Mouse (Mus musculus) myocyte (in vitro differentiated cells): ENCODE measurements around the gene Fabp7.

Source experiments
- CEBPB ChIP-seq: IDR thresholded peaks from 2 replicates; pipeline ENCODE4 v1.6.1; 2011; ENCODE audit warnings: mild to moderate bottlenecking, moderate library complexity; ENCODE audit not compliant: poor library complexity, insufficient read depth, severe bottlenecking
- MAX ChIP-seq: IDR thresholded peaks from one replicate; pipeline ENCODE4 v1.6.1; 2011; ENCODE audit warnings: low read depth, mild to moderate bottlenecking, control low read depth
- MYOD1 ChIP-seq, 3 experiments: IDR thresholded peaks; one replicate each; pipeline ENCODE4 v1.6.1; 2011; ENCODE audit warnings: control low read depth in 2 of 3, low read depth in 2 of 3, mild to moderate bottlenecking in 2 of 3, moderate library complexity in 1 of 3; ENCODE audit not compliant: insufficient read length in 2 of 3, control insufficient read depth in 1 of 3
- MYOG ChIP-seq, 3 experiments: IDR thresholded peaks; one replicate each; pipeline ENCODE4 v1.6.1; 2011; ENCODE audit warnings: control low read depth in 2 of 3, low read depth in 2 of 3, mild to moderate bottlenecking in 2 of 3; ENCODE audit not compliant: insufficient read length in 2 of 3, control insufficient read depth in 1 of 3, insufficient read depth in 1 of 3
- POLR2A ChIP-seq: IDR thresholded peaks from one replicate; pipeline ENCODE4 v1.6.1; 2011; ENCODE audit warnings: low read depth, mild to moderate bottlenecking, control low read depth, moderate library complexity; ENCODE audit not compliant: insufficient read length
- POLR2AphosphoS2 ChIP-seq: IDR thresholded peaks from one replicate; pipeline ENCODE4 v1.6.1; 2011; ENCODE audit warnings: low read depth, control low read depth; ENCODE audit not compliant: insufficient read length
- USF1 ChIP-seq: IDR thresholded peaks from one replicate; pipeline ENCODE4 v1.6.1; 2011; ENCODE audit warnings: low read depth, mild to moderate bottlenecking, control low read depth, moderate library complexity

DNA sequence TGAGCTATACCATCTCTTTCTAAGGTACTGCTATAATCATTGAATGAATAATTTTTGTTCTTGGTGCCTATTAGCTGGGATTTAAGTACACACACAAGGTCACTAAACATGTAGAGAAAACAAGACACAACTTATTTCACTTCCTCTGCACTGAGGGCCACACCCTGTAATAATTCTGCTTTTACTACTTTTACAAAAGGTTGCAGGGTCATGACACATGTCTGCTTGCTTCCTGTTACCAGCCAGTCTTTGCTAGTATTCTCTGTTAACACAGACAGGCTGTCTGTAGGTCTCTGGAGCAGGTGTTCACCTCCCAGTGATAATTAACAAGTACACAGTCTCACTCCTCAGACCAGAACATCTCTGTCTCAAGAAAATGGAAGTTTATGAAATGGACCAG lies 39.2 kb upstream of the Fabp7 start:
- no peak for TF ChIP-seq POLR2A
- no peak for TF ChIP-seq USF1
- TF ChIP-seq MAX = no peak
- TF ChIP-seq POLR2AphosphoS2 = no peak
- no peak for TF ChIP-seq MYOG (IDR thresholded peaks at IDR 0.05; ENCODE audit: control insufficient read depth in 1 of 3, insufficient read depth in 1 of 3, insufficient read length in 2 of 3, low read depth in 2 of 3)
- no peak for TF ChIP-seq CEBPB
- no peak for TF ChIP-seq MYOD1 (IDR thresholded peaks at IDR 0.05; ENCODE audit: control insufficient read depth in 1 of 3, insufficient read length in 2 of 3, low read depth in 2 of 3)
